ENCODE assay signal across 28 mouse cellular contexts in the genomic region with DNA sequence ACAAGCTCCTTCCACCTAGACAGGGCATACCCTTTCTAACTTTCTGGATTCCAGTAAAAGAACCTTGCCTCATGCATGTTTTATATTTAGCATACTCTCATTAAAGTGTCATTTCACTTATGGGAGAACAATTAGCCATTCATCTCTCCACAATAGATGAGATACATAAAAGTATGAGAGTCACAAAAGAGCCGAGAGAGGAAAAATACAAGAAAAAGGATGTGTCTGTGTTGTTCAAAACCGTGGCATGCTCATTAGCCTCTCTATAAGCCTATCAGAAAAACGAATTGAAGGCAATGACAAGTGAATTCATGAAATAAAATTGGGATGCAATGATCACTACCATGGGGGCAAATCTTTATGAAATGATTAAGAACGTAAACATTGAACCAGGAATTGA.
"Had no signal": no experiment of that assay in that cellular context is flagged by ENCODE, and none has a peak within 500 bp of the region (broad histone marks: within the 10 kb centered on the region; RNA-seq: fewer than 3 reads in every experiment).

No protein-coding gene starts in this region.

- H3K4me3 ChIP-seq: gastrocnemius, adult 2 months; heart, adult 2 months; heart, embryonic 13.5 days; heart, embryonic 15.5 days; hindbrain, embryonic 10.5 days; hindbrain, embryonic 12.5 days; intestine, embryonic 15.5 days; layer of hippocampus, adult 2 months; left cerebral cortex, adult 2 months; limb, embryonic 10.5 days; limb, embryonic 12.5 days; liver, embryonic 13.5 days; liver, embryonic 15.5 days had no signal

- H3K9ac ChIP-seq: heart, embryonic 13.5 days; heart, embryonic 15.5 days; hindbrain, embryonic 12.5 days; hindbrain, embryonic 14.5 days; intestine, embryonic 15.5 days; limb, embryonic 12.5 days; liver, embryonic 13.5 days; liver, embryonic 15.5 days had no signal

- H3K4me2 ChIP-seq: heart, embryonic 11.5 days; heart, embryonic 13.5 days; heart, embryonic 15.5 days; hindbrain, embryonic 12.5 days; hindbrain, embryonic 14.5 days; intestine, embryonic 15.5 days; limb, embryonic 12.5 days; liver, embryonic 11.5 days; liver, embryonic 13.5 days; liver, embryonic 15.5 days had no signal

- H3K4me1 ChIP-seq: intestine, embryonic 15.5 days; limb, embryonic 10.5 days; limb, embryonic 12.5 days; liver, embryonic 13.5 days; liver, embryonic 15.5 days had no signal

- ATAC-seq: hindbrain, embryonic 16.5 days; inflammation-experienced regulatory T-cells, adult 6 months; intestine, embryonic 15.5 days; intestine, postnatal 0 days had no signal

- H3K9me3 ChIP-seq: heart, embryonic 13.5 days; heart, embryonic 15.5 days; hindbrain, embryonic 10.5 days; hindbrain, embryonic 12.5 days; intestine, embryonic 15.5 days; limb, embryonic 10.5 days; limb, embryonic 12.5 days; liver, embryonic 13.5 days; liver, embryonic 15.5 days had no signal

- DNase-seq: gastrocnemius, postnatal 10 days; gastrocnemius, postnatal 25 days; heart, postnatal 4 days; kidney, adult 18-20 months; kidney, adult 8-10 months; kidney, postnatal 10 days; kidney, postnatal 25 days; kidney, postnatal 4 days; liver; liver, embryonic 13.5 days had no signal

- H3K27me3 ChIP-seq: heart, embryonic 13.5 days; heart, embryonic 15.5 days; hindbrain, embryonic 12.5 days; intestine, embryonic 15.5 days; limb, embryonic 12.5 days; liver, embryonic 13.5 days; liver, embryonic 15.5 days had no signal

- H3K36me3 ChIP-seq: heart, embryonic 13.5 days; heart, embryonic 15.5 days; hindbrain, embryonic 10.5 days; hindbrain, embryonic 12.5 days; intestine, embryonic 15.5 days; limb, embryonic 10.5 days; limb, embryonic 12.5 days; liver, embryonic 13.5 days; liver, embryonic 15.5 days had no signal

- H3K27ac ChIP-seq: gastrocnemius, adult 2 months; heart, adult 2 months; heart, embryonic 13.5 days; heart, embryonic 15.5 days; hindbrain, embryonic 10.5 days; hindbrain, embryonic 12.5 days; hindbrain, embryonic 14.5 days; intestine, embryonic 15.5 days; layer of hippocampus, adult 2 months; left cerebral cortex, adult 2 months; limb, embryonic 10.5 days; limb, embryonic 12.5 days; liver, embryonic 13.5 days; liver, embryonic 15.5 days had no signal
